Mouse (Mus musculus) kidney, adult 2 months (tissue): ENCODE results near the gene Tspear. TPM values are rescaled to one million over a fixed set of nuclear protein-coding genes. Genes with fewer than 3 reads are reported as not detected.

Source experiments
- DNase-seq: peaks from one replicate; pipeline ENCODE4 v3.0.0; 2021
- H3K27ac ChIP-seq: fragments of 200-500 bp; 2 replicates; pipeline ENCODE4 v1.5.1; 2012; ENCODE audit warnings: low read depth, low read length, control low read depth, inconsistent platforms; ENCODE audit not compliant: insufficient read depth
- H3K27me3 ChIP-seq: fragments of 200-500 bp; replicated peaks from 2 replicates; pipeline ENCODE4 v1.6.1; 2012; ENCODE audit warnings: mild to moderate bottlenecking, moderate library complexity, low read length, inconsistent platforms; ENCODE audit not compliant: control insufficient read depth, insufficient read depth
- H3K36me3 ChIP-seq: fragments of 200-500 bp; 2 replicates; pipeline ENCODE4 v1.6.1; 2012; ENCODE audit warnings: mild to moderate bottlenecking, moderate library complexity, low read length, inconsistent platforms; ENCODE audit not compliant: control insufficient read depth, insufficient read depth
- H3K4me1 ChIP-seq: fragments of 200-500 bp; 2 replicates; pipeline ENCODE4 v1.6.1; 2011; ENCODE audit warnings: low read length; ENCODE audit not compliant: control insufficient read depth, insufficient read depth
- H3K4me3 ChIP-seq: fragments of 200-500 bp; 2 replicates; pipeline ENCODE4 v1.5.1; 2011; ENCODE audit warnings: mild to moderate bottlenecking, low read depth, low read length, control low read depth; ENCODE audit not compliant: insufficient read depth
- CTCF ChIP-seq: fragments of 200-500 bp; conservative IDR thresholded peaks from 2 replicates; pipeline ENCODE4 v1.5.1; 2011; ENCODE audit warnings: low read depth, mild to moderate bottlenecking, control low read depth, low read length, moderate library complexity, mixed read lengths; ENCODE audit not compliant: insufficient read depth, insufficient read length
- POLR2A ChIP-seq: fragments of 200-500 bp; IDR thresholded peaks from one replicate; pipeline ENCODE4 v1.6.1; 2011; ENCODE audit warnings: low read depth, low read length, control low read depth
- WGBS: fragments of 180-500 bp; shearing (Covaris S2); methylation state at CpG from one replicate; pipeline ENCODE4 v1.1.7; 2018; 5-methylcytosine and 5-hydroxymethylcytosine counted together
- polyA plus RNA-seq: library from polyadenylated mRNA; depleted of rRNA; stranded (reverse); fragments of >200 nt; gene quantifications from 2 replicates; pipeline ENCODE4 v1.2.3, GENCODE M21; 2012

Tspear gene
- polyA plus RNA-seq, 1 experiment: 1.2 TPM

GRCm38 (mm10) chr10:77815514-77815913 lies 129.1 kb downstream of the Tspear start:
- Histone ChIP-seq H3K27ac (no peak overlapping the region), H3K4me1 (no peaks in the 10 kb centered on the region), H3K36me3 (no peaks in the 10 kb centered on the region), H3K27me3 (no peaks in the 10 kb centered on the region), H3K4me3 (no peak overlapping the region)
- WGBS: 32% methylated on average over 5 of the region's 5 CpGs
- TF ChIP-seq POLR2A (no peak), CTCF (peak; percentile 68)
- peak; percentile 9 for DNase-seq

DNA sequence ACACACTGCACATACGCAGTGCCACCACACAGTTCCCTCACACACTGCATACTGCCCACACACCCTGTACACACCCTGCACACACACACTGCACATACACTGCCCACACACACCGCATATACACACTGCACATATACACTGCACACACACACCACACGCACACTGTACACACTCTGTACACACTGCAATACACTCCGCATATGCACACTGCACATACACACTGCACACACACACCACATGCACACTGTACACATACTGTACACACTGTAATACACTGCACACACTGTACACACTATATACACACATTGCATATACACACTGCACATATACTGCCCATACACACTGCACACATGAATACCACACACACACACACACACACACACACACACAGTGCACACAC lies 132.2 kb downstream of the Tspear start:
- no peak for DNase-seq
- TF ChIP-seq POLR2A (no peak), CTCF (no peak)
- Histone ChIP-seq H3K4me3 (no peak overlapping the region), H3K27ac (no peak overlapping the region), H3K27me3 (no peaks in the 10 kb centered on the region), H3K36me3 (no peaks in the 10 kb centered on the region), H3K4me1 (no peaks in the 10 kb centered on the region)
- WGBS: 94% methylated on average over 4 of the region's 4 CpGs

DNA sequence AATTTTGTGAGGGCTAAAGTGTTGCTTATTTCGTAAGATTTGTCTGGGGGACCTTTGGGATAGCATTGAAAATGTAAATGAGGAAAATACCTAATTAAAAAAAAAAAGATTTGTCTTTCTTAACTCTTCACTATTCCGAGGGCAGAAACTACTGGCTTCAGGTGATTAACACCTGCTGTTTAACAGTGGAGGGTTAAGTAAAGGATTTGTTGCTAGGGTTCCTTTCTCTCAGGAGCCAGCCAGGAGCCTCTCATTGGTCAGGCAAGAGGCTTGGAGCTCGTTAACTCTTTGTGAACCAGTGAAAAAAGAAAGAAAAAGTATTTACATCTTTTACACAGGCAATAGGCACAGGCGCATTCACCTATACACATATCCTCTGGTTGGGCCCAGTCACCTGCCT lies 132.8 kb downstream of the Tspear start:
- no peaks in the 10 kb centered on the region for H3K4me1 ChIP-seq
- no peaks in the 10 kb centered on the region for H3K36me3 ChIP-seq
- no peak overlapping the region for H3K4me3 ChIP-seq
- TF ChIP-seq CTCF (no peak), POLR2A (no peak)
- WGBS: 50% methylated on average over 4 of the region's 4 CpGs
- no peaks in the 10 kb centered on the region for H3K27me3 ChIP-seq
- no peak for DNase-seq
- H3K27ac ChIP-seq: no peak overlapping the region

DNA sequence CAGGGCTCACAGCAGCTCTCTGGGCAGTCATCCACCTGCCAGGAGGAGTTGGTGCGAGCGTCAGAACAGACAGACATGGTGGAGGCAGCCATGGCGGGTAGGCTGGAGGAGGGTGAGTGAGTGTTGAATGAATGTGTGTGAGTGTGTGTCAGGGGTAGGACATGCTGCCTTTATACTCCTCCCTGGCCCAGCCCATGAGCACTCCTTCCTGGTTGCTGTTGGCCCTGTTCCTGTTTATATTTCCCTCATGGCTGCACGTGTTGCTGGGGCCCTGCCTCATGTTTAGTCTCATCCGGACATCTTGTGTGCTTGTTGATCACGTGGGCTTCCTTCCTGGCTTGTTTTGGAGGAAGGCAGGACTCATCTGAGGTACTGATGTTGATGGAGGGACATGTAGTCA lies 140.6 kb downstream of the Tspear start, which contains the start of gene Krtap10-4:
Krtap10-4 (minus strand) TSS at position 145 of the 400 bp plus-strand sequence.
- Histone ChIP-seq H3K4me1 (no peaks in the 10 kb centered on the region), H3K36me3 (no peaks in the 10 kb centered on the region), H3K27ac (no peak within 1 kb of the TSS), H3K4me3 (no peak within 1 kb of the TSS), H3K27me3 (no peaks in the 10 kb centered on the region)
- TF ChIP-seq CTCF: no peak
- no peak for TF ChIP-seq POLR2A
- DNase-seq: no peak
- WGBS: 56% methylated on average over 6 of the region's 6 CpGs

DNA sequence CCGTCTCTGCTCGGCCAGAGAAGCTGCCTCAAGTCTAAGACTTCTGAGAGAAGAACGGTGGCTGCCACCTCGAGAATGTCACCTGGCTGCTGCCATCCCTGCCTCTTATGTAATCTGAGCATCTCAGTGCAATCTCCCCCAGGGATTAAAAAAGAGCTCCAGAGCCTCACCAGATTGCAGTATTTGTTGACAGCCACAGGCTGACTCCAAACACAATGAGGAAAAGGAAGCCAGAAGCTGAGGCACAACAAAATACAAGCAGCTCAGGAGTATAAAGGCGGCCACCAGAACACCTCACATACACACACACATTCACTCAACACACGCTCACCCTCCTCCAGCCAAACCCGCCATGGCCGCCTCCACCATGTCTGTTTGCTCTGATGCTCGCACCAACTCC lies 149.3 kb downstream of the Tspear start, which contains the start of gene Krtap10-10:
Krtap10-10 (plus strand) TSS at position 301 of the 400 bp plus-strand sequence.
- WGBS: 59% methylated on average over 9 of the region's 9 CpGs
- Histone ChIP-seq H3K4me3 (no peak within 1 kb of the TSS), H3K27me3 (no peaks in the 10 kb centered on the region), H3K27ac (no peak within 1 kb of the TSS), H3K36me3 (no peaks in the 10 kb centered on the region), H3K4me1 (no peaks in the 10 kb centered on the region)
- TF ChIP-seq CTCF: no peak
- no peak for TF ChIP-seq POLR2A
- no peak for DNase-seq

GRCm38 (mm10) chr10:77839006-77839405 lies 152.6 kb downstream of the Tspear start:
- Histone ChIP-seq H3K27me3 (no peaks in the 10 kb centered on the region), H3K36me3 (no peaks in the 10 kb centered on the region), H3K4me1 (no peaks in the 10 kb centered on the region), H3K4me3 (no peak overlapping the region), H3K27ac (no peak overlapping the region)
- DNase-seq: no peak
- TF ChIP-seq POLR2A (no peak), CTCF (no peak)
- WGBS: 73% methylated on average over 6 of the region's 6 CpGs

DNA sequence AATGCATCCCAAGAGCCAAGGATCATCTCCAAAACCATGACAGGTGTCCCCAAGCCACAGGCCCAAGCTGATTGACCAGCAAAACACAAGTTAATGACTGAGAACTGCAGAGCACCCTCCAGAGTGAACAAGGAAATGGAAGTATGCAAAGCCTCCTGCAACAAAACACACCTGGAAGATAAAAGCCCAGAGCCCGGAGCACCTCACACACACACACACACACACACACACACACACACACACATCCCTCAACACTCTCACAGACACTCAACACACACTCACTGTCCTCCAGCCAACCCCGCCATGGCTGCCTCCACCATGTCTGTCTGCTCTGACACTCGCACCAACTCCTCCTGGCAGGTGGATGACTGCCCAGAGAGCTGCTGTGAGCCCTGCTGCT lies 160.1 kb downstream of the Tspear start, which contains the start of gene Gm36176:
Gm36176 (plus strand) TSS at position 301 of the 400 bp plus-strand sequence.
- H3K4me1 ChIP-seq: no peaks in the 10 kb centered on the region
- H3K27ac ChIP-seq: no peak within 1 kb of the TSS
- H3K4me3 ChIP-seq: no peak within 1 kb of the TSS
- DNase-seq: no peak
- no peaks in the 10 kb centered on the region for H3K27me3 ChIP-seq
- H3K36me3 ChIP-seq: no peaks in the 10 kb centered on the region
- TF ChIP-seq CTCF (no peak), POLR2A (no peak)
- WGBS: 80% methylated on average over 3 of the region's 3 CpGs
